Mouse (Mus musculus): ENCODE measurements around the gene Ypel2.

The Ypel2 gene

DNA sequence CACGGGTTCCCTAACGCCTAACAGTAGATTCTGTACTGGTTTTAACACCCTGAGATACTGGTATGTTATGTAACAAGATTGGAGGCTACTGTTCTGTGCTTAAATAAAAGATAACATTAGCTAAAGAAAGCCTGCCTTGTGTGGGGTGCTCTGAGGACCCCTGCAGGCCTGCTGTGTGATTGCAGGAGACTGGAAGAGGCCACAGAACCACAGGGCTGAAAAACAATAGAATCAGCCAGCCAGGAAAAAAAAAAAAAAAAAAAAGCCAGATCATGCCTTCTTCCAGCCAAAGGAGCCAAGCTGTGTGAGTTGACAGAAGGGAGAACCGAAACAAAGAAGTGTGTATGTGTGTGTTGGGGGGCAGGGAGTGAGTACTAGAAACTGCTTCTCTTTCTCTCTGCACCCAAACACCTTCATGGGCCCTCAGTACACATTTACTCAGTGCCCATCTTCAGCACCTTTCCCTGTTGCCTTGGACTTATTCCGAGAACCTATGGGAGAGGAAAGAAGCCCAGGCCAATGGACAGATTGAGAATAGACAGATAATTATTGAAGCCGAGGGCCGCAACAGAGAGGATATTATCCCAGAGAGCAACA, 2.2 kb upstream of the Ypel2 start:
- DNase-seq (ENCODE audit: low spot score in 2 of 2), result peak; percentile 50 to 55

GRCm38 (mm10) chr11:86994791-86995624, 1.5 kb upstream of the Ypel2 start:
- no peak for DNase-seq (ENCODE audit: low spot score in 2 of 2)

DNA sequence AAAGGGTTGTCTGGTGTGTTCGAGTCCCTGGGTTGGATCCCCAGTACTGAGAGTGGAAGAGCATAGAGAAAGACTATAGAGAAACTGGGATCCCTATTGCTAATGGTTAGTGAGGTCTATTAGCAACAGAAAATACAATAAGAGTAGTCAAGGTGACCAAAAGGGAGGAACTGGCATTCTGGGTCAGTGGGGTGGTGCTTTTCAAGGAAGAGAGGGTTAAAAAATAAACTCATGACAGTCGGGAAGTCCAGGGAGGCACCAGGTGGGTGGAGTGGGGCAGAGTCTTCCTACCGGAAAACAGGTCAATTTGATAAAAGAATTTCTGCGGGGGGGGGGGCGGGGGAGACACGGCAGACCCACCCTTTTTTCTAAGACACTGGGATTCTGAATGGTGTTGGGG, 823 bp upstream of the Ypel2 start:
- no peak for DNase-seq (ENCODE audit: low spot score in 2 of 2)

DNA sequence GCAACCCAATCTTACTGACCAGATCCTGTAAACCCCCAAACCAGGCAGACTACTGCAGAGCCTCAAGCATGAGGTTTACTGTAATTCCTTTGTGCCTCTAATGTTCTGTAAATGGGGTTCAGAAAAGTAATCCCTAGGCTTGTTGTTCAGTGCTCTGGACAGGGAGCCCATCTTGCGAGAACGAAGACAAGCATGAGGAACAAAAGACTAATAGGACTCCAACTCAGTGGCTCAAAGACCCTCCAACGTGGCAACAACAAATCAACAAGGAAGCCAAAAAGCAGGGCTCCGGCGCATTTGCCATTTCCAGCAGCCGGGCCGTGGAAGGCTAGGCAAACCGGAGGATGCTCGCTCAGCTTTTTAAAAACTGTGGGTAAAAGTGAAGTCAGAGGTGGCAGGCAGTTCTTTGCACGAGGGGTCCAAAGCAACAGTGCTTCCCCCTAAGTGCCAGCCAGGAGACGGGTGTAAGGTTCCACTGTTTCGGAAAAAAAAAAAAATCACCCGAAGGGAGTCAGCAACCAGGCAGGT, 982 bp downstream of the Ypel2 start:
- peak in 1 of 2 experiments; percentile 10 for DNase-seq (ENCODE audit: low spot score in 2 of 2)

DNA sequence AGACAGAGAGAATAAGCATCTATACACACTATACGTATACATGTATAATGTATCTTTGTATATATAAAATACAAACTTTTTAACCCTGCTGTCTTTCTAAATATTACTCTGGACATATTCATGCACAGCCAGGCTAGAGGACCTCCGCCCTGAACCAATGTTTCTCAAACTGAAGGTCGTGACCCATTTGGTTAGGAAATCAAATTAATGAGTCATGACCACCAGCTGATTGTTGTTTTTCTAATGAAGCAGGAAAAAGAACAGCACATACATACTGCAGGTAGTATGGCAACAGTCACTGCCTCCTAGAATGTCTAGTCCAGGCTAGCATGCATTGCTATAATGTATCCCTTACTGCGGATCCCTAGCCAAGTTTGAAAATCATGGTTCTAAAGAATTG, 2.3 kb downstream of the Ypel2 start:
- DNase-seq (ENCODE audit: low spot score in 2 of 2), result no peak

- no peak for DNase-seq (ENCODE audit: low spot score in 2 of 2)
Observed at GRCm38 (mm10) chr11:86990309-86990708, 3.2 kb downstream of the Ypel2 start.

DNA sequence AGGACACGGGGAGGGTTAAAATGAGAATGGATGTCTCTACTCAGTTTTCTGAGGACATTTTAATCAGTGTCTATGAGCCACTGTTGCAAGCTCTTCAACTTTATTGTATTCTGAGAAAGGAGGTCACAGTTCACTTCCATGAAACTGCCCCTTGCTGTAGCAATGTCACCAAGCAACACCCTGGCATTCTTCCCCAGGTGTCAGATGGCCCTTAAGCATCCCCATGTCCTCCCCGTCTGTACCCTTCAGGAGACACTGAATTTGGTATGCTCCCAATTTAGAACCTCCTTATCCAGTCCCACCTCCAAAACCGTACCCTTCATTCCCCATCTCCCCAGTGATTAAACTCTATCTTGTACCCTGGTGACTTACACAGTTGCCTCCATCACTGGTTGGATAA, 8.5 kb downstream of the Ypel2 start:
- DNase-seq (ENCODE audit: low spot score in 2 of 2), result no peak

DNA sequence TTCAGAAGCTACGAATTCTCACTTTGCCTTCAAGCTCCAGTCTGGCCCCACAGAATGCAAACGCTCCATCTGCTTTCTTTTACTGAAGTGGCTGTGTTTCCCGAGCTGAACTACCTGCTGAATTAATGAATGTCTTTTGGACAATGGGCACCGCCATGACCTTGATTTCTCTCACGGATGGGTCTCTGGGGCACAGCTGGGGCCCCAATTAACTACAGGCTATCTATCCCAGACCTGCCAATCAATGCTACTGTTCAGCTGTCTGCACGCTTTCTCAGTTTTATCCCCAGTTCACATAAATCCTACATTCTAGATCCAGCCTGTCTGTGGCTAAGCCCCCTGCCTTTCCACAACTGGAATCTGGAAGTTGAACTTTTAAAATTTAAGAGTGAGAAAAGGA, 10.5 kb downstream of the Ypel2 start:
- no peak for DNase-seq (ENCODE audit: low spot score in 2 of 2)

- DNase-seq (ENCODE audit: low spot score in 2 of 2), result no peak
Observed at GRCm38 (mm10) chr11:86981229-86981791, 12.2 kb downstream of the Ypel2 start.

- peak; percentile 50 to 53 for DNase-seq (ENCODE audit: low spot score in 2 of 2)
Observed at GRCm38 (mm10) chr11:86980526-86980925, 13.0 kb downstream of the Ypel2 start.

DNA sequence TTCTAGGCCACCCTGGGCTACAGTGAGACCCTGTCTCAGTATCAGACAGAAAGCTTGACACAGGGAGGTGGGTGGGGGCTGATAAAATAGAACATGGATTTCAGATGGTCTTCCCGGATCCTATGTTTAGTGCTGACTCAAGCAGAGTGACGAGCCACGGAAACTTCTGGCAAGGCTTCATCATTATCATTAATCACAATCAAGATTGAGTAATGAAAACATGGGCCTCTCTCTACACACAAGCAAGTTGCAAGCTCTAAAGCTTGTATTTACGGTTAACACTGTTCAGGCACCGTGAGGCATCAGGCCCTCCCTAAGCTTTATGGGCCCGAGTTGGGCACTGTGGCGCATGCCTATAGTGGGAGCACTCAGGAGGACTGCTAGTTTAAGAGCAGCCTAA, 13.7 kb downstream of the Ypel2 start:
- DNase-seq (ENCODE audit: low spot score in 2 of 2), result no peak

GRCm38 (mm10) chr11:86977242-86977641, 16.3 kb downstream of the Ypel2 start:
- no peak for DNase-seq (ENCODE audit: low spot score in 2 of 2)

GRCm38 (mm10) chr11:86974401-86974800, 19.1 kb downstream of the Ypel2 start:
- DNase-seq (ENCODE audit: low spot score in 2 of 2), result no peak

GRCm38 (mm10) chr11:86973255-86973654, 20.3 kb downstream of the Ypel2 start:
- DNase-seq (ENCODE audit: low spot score in 2 of 2), result no peak

- no peak for DNase-seq (ENCODE audit: low spot score in 2 of 2)
Observed at GRCm38 (mm10) chr11:86971057-86971753, 22.3 kb downstream of the Ypel2 start.

GRCm38 (mm10) chr11:86969041-86969821, 24.3 kb downstream of the Ypel2 start:
- no peak for DNase-seq (ENCODE audit: low spot score in 2 of 2)

DNA sequence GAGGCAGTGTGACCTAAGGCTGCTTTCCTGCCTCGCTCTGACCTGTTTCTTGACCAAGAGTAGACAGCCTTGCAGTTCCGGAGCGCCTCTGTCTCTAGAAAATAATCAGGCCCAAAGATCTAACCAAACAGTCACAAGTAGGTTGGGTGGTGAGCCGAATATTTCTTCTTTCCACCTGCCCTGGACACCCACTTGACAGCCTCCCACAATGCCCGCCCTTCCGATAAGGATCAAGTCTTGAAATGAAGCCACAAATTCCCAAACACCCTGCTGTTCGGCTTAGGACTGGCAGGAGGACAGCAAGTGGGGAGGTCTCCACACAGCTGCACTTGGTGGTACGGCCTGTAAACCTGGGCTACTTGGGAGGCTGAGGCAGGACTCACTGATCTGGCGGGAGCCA, 26.0 kb downstream of the Ypel2 start:
- DNase-seq (ENCODE audit: low spot score in 2 of 2), result no peak

GRCm38 (mm10) chr11:86966696-86967095, 26.8 kb downstream of the Ypel2 start:
- no peak for DNase-seq (ENCODE audit: low spot score in 2 of 2)

GRCm38 (mm10) chr11:86965079-86965478, 28.4 kb downstream of the Ypel2 start:
- no peak for DNase-seq (ENCODE audit: low spot score in 2 of 2)

GRCm38 (mm10) chr11:86963698-86964097, 29.8 kb downstream of the Ypel2 start:
- DNase-seq (ENCODE audit: low spot score in 2 of 2), result no peak

- DNase-seq (ENCODE audit: low spot score in 2 of 2), result no peak
Observed at GRCm38 (mm10) chr11:86963027-86963426, 30.5 kb downstream of the Ypel2 start.
